Mouse (Mus musculus) liver, embryonic 11.5 days (tissue): Measurements from ENCODE around the gene Prnp. TPM values are rescaled to one million over a fixed set of nuclear protein-coding genes. Genes with fewer than 3 reads are reported as not detected.

Experiments
- ATAC-seq: fragments of 200-750 bp; cut with Nextera tagmentation; replicated peaks from 2 replicates; pipeline ENCODE4 v1.8.0; 2017; ENCODE audit warnings: moderate number of reproducible peaks, mild to moderate bottlenecking, moderate TSS enrichment, moderate library complexity; ENCODE audit not compliant: low FRiP score
- DNase-seq: peaks from one replicate; pipeline ENCODE4 v3.0.0-alpha.2; 2017; ENCODE audit warnings: low spot score
- H3K27ac ChIP-seq: fragments of 300-500 bp; sonication (generic); 2 replicates; pipeline ENCODE4 v1.5.1; 2014; ENCODE audit warnings: mild to moderate bottlenecking, low read depth, low read length, control low read depth
- H3K27me3 ChIP-seq: fragments of 300-500 bp; sonication (generic); replicated peaks from 2 replicates; pipeline ENCODE4 v1.6.1; 2014; ENCODE audit warnings: low read length, mixed read lengths; ENCODE audit not compliant: control insufficient read depth, insufficient read depth
- H3K36me3 ChIP-seq: fragments of 300-500 bp; sonication (generic); 2 replicates; pipeline ENCODE4 v1.6.1; 2014; ENCODE audit warnings: mild to moderate bottlenecking, low read length, moderate library complexity, mixed read lengths; ENCODE audit not compliant: control insufficient read depth, insufficient read depth
- H3K4me1 ChIP-seq: fragments of 300-500 bp; sonication (generic); replicated peaks from 2 replicates; pipeline ENCODE4 v1.6.1; 2014; ENCODE audit warnings: low read length, mixed read lengths; ENCODE audit not compliant: control insufficient read depth, insufficient read depth
- H3K4me2 ChIP-seq: fragments of 300-500 bp; sonication (generic); 2 replicates; pipeline ENCODE4 v1.6.1; 2014; ENCODE audit warnings: mild to moderate bottlenecking, control low read depth, moderate library complexity
- H3K4me3 ChIP-seq: fragments of 300-500 bp; sonication (generic); 2 replicates; pipeline ENCODE4 v1.5.1; 2014; ENCODE audit warnings: low read depth, low read length, control low read depth
- H3K9ac ChIP-seq: fragments of 300-500 bp; sonication (generic); 2 replicates; pipeline ENCODE4 v1.6.1; 2014; ENCODE audit warnings: low read depth, low read length, control low read depth
- H3K9me3 ChIP-seq: fragments of 300-500 bp; sonication (generic); 2 replicates; pipeline ENCODE4 v1.6.1; 2016; ENCODE audit warnings: low read length, inconsistent platforms, mixed read lengths; ENCODE audit not compliant: control insufficient read depth
- WGBS: fragments of 180-500 bp; shearing (Covaris S2); extraction: QIAGEN DNeasy Blood & Tissue Kit; methylation state at CpG from one replicate; pipeline ENCODE4 v1.1.7; 2014; 5-methylcytosine and 5-hydroxymethylcytosine counted together
- polyA plus RNA-seq: library from polyadenylated mRNA; unstranded; fragments of >200 nt; fragmentation: Nextera tagmentation; extraction: Ambion mirVana; gene quantifications from 2 replicates; pipeline ENCODE4 v1.2.1, GENCODE M21; 2014

Prnp gene
- polyA plus RNA-seq, 1 experiment from 2014 or later: 32.6 TPM

- Histone ChIP-seq H3K9ac (0 out of 2 replicates have a peak overlapping the region, but pooled peaks have one; percentile 30), H3K27ac (no peak overlapping the region), H3K9me3 (no peaks in the 10 kb centered on the region), H3K4me3 (peak overlapping the region; percentile 77), H3K36me3 (no peaks in the 10 kb centered on the region; the same call in 1 of the 2 replicates), H3K4me1 (peaks cover 4% of the 10 kb centered on the region; the same call in 1 of the 2 replicates), H3K4me2 (peak overlapping the region; percentile 73), H3K27me3 (no peaks in the 10 kb centered on the region)
- DNase-seq (no peak), ATAC-seq (no peak)
- WGBS: 59% methylated on average over 4 of the region's 4 CpGs
Observed at GRCm38 (mm10) chr2:131911341-131911740, 1.6 kb downstream of the Prnp start.

GRCm38 (mm10) chr2:131912526-131913258, 3.0 kb downstream of the Prnp start:
- H3K9ac ChIP-seq: no peak overlapping the region
- no peak for ATAC-seq
- no peaks in the 10 kb centered on the region for H3K9me3 ChIP-seq
- peaks cover 4% of the 10 kb centered on the region; the same call in 1 of the 2 replicates for H3K4me1 ChIP-seq
- 82% methylated on average over 8 of the region's 8 CpGs for WGBS
- no peaks in the 10 kb centered on the region for H3K27me3 ChIP-seq
- no peak overlapping the region for H3K27ac ChIP-seq
- no peak overlapping the region for H3K4me3 ChIP-seq
- no peak overlapping the region for H3K4me2 ChIP-seq
- H3K36me3 ChIP-seq: peaks cover 2% of the 10 kb centered on the region; the same call in 1 of the 2 replicates
- no peak for DNase-seq

- peak; percentile 66 for ATAC-seq
Observed at GRCm38 (mm10) chr2:131932275-131932902, 22.7 kb downstream of the Prnp start.

GRCm38 (mm10) chr2:131933013-131933412, 23.3 kb downstream of the Prnp start:
- WGBS: 46% methylated on average over 6 of the region's 6 CpGs
- no peak overlapping the region for H3K4me2 ChIP-seq
- H3K9ac ChIP-seq: no peak overlapping the region
- H3K4me3 ChIP-seq: no peak overlapping the region
- no peaks in the 10 kb centered on the region for H3K36me3 ChIP-seq
- peaks cover 6% of the 10 kb centered on the region; the same call in 1 of the 2 replicates for H3K4me1 ChIP-seq
- H3K9me3 ChIP-seq: no peaks in the 10 kb centered on the region
- peak; percentile 27 for DNase-seq
- H3K27ac ChIP-seq: no peak overlapping the region
- H3K27me3 ChIP-seq: no peaks in the 10 kb centered on the region
- ATAC-seq: no peak

More at GRCm38 (mm10) chr2:131932275-131932902, 22.7 kb downstream of the Prnp start:
- no peak overlapping the region for H3K4me3 ChIP-seq
- H3K4me2 ChIP-seq: no peak overlapping the region
- H3K27me3 ChIP-seq: no peaks in the 10 kb centered on the region
- H3K36me3 ChIP-seq: no peaks in the 10 kb centered on the region
- DNase-seq: peak; percentile 28
- WGBS: 67% methylated on average over 7 of the region's 7 CpGs
- H3K9ac ChIP-seq: no peak overlapping the region
- H3K9me3 ChIP-seq: no peaks in the 10 kb centered on the region
- no peak overlapping the region for H3K27ac ChIP-seq
- peaks cover 6% of the 10 kb centered on the region; the same call in 1 of the 2 replicates for H3K4me1 ChIP-seq

GRCm38 (mm10) chr2:131933598-131933997, 23.9 kb downstream of the Prnp start:
- no peaks in the 10 kb centered on the region for H3K27me3 ChIP-seq
- no peak overlapping the region for H3K27ac ChIP-seq
- H3K4me1 ChIP-seq: peaks cover 6% of the 10 kb centered on the region; the same call in 1 of the 2 replicates
- H3K9ac ChIP-seq: no peak overlapping the region
- no peaks in the 10 kb centered on the region for H3K36me3 ChIP-seq
- DNase-seq (no peak), ATAC-seq (no peak)
- no peaks in the 10 kb centered on the region for H3K9me3 ChIP-seq
- no peak overlapping the region for H3K4me3 ChIP-seq
- 67% methylated on average over 3 of the region's 3 CpGs for WGBS
- H3K4me2 ChIP-seq: no peak overlapping the region

- no peak for ATAC-seq
- 85% methylated on average over 2 of the region's 2 CpGs for WGBS
Observed at GRCm38 (mm10) chr2:131934243-131934642, 24.5 kb downstream of the Prnp start.

GRCm38 (mm10) chr2:131935390-131936105, 25.8 kb downstream of the Prnp start:
- DNase-seq (peak; percentile 36), ATAC-seq (peak; percentile 70)
- Histone ChIP-seq H3K27ac (no peak overlapping the region), H3K4me1 (peaks cover 6% of the 10 kb centered on the region; the same call in 1 of the 2 replicates), H3K9ac (no peak overlapping the region), H3K4me2 (no peak overlapping the region), H3K36me3 (no peaks in the 10 kb centered on the region), H3K4me3 (no peak overlapping the region), H3K9me3 (no peaks in the 10 kb centered on the region), H3K27me3 (no peaks in the 10 kb centered on the region)
- 62% methylated on average over 10 of the region's 10 CpGs for WGBS

More at GRCm38 (mm10) chr2:131934243-131934642, 24.5 kb downstream of the Prnp start:
- no peaks in the 10 kb centered on the region for H3K9me3 ChIP-seq
- no peak overlapping the region for H3K9ac ChIP-seq
- H3K4me2 ChIP-seq: no peak overlapping the region
- H3K36me3 ChIP-seq: no peaks in the 10 kb centered on the region
- DNase-seq: peak; percentile 20
- peaks cover 6% of the 10 kb centered on the region; the same call in 1 of the 2 replicates for H3K4me1 ChIP-seq
- no peak overlapping the region for H3K4me3 ChIP-seq
- no peaks in the 10 kb centered on the region for H3K27me3 ChIP-seq
- H3K27ac ChIP-seq: no peak overlapping the region

- Histone ChIP-seq H3K4me2 (no peak overlapping the region), H3K4me3 (no peak overlapping the region), H3K36me3 (no peaks in the 10 kb centered on the region), H3K27ac (no peak overlapping the region), H3K4me1 (peaks cover 9% of the 10 kb centered on the region; the same call in 1 of the 2 replicates), H3K27me3 (no peaks in the 10 kb centered on the region), H3K9me3 (no peaks in the 10 kb centered on the region), H3K9ac (no peak overlapping the region)
- WGBS: 93% methylated on average over 10 of the region's 10 CpGs
- DNase-seq (peak; percentile 26), ATAC-seq (no peak)
Observed at GRCm38 (mm10) chr2:131936410-131936809, 26.7 kb downstream of the Prnp start.
